Mouse (Mus musculus) bone marrow macrophage, adult 2 months (primary cell): Measurements from ENCODE around the gene Dio3. TPM values are rescaled to one million over a fixed set of nuclear protein-coding genes. Genes with fewer than 3 reads are reported as not detected.

Experiments used
- H3K27ac ChIP-seq: 2 replicates; pipeline ENCODE4 v1.5.1; 2012; ENCODE audit warnings: low read depth, low read length; ENCODE audit not compliant: insufficient read depth
- H3K4me1 ChIP-seq: 2 replicates; pipeline ENCODE4 v1.6.1; 2012; ENCODE audit warnings: low read length; ENCODE audit not compliant: control insufficient read depth, insufficient read depth
- H3K4me3 ChIP-seq: 2 replicates; pipeline ENCODE4 v1.5.1; 2012; ENCODE audit warnings: mild to moderate bottlenecking, low read length, moderate library complexity; ENCODE audit not compliant: insufficient read depth
- CTCF ChIP-seq: IDR thresholded peaks from 2 replicates; pipeline ENCODE4 v1.5.1; 2012; ENCODE audit warnings: low read depth, mild to moderate bottlenecking, low read length, moderate library complexity
- POLR2A ChIP-seq: IDR thresholded peaks from 2 replicates; pipeline ENCODE4 v1.6.1; 2012; ENCODE audit warnings: mild to moderate bottlenecking, low read depth, low read length, borderline replicate concordance
- polyA plus RNA-seq: library from polyadenylated mRNA; stranded (reverse); fragments of >200 nt; gene quantifications from 2 replicates; pipeline ENCODE4 v1.2.4, GENCODE M21; 2012; ENCODE audit not compliant: missing spikeins, insufficient read depth, insufficient read length

The Dio3 gene
- polyA plus RNA-seq, 1 experiment, result 0.51 TPM

GRCm38 (mm10) chr12:110298653-110299052 is 19.8 kb downstream of the Dio3 start:
- no peak overlapping the region for H3K4me3 ChIP-seq
- TF ChIP-seq CTCF (no peak), POLR2A (no peak)

GRCm38 (mm10) chr12:110319696-110320095 is 40.8 kb downstream of the Dio3 start:
- Histone ChIP-seq H3K27ac (no peak overlapping the region), H3K4me1 (no peaks in the 10 kb centered on the region), H3K4me3 (no peak overlapping the region)
- TF ChIP-seq CTCF (no peak), POLR2A (no peak)

More at GRCm38 (mm10) chr12:110298653-110299052, 19.8 kb downstream of the Dio3 start:
- Histone ChIP-seq H3K4me1 (no peaks in the 10 kb centered on the region), H3K27ac (no peak overlapping the region)

Other genes starting within 250 kb of the Dio3 start
- 138 and 153 TPM in 2 replicates for gene Ppp2r5c, start 168.1 kb downstream of the Dio3 start, polyA plus RNA-seq